Mouse (Mus musculus) liver, embryonic 11.5 days (tissue): ENCODE data around the gene Stpg1. TPM values are rescaled to one million over a fixed set of nuclear protein-coding genes. Genes with fewer than 3 reads are reported as not detected.

Experiments
- ATAC-seq: fragments of 200-750 bp; cut with Nextera tagmentation; replicated peaks from 2 replicates; pipeline ENCODE4 v1.8.0; 2017; ENCODE audit warnings: moderate number of reproducible peaks, mild to moderate bottlenecking, moderate TSS enrichment, moderate library complexity; ENCODE audit not compliant: low FRiP score
- DNase-seq: peaks from one replicate; pipeline ENCODE4 v3.0.0-alpha.2; 2017; ENCODE audit warnings: low spot score
- H3K27ac ChIP-seq: fragments of 300-500 bp; sonication (generic); 2 replicates; pipeline ENCODE4 v1.5.1; 2014; ENCODE audit warnings: mild to moderate bottlenecking, low read depth, low read length, control low read depth
- H3K27me3 ChIP-seq: fragments of 300-500 bp; sonication (generic); replicated peaks from 2 replicates; pipeline ENCODE4 v1.6.1; 2014; ENCODE audit warnings: low read length, mixed read lengths; ENCODE audit not compliant: control insufficient read depth, insufficient read depth
- H3K36me3 ChIP-seq: fragments of 300-500 bp; sonication (generic); 2 replicates; pipeline ENCODE4 v1.6.1; 2014; ENCODE audit warnings: mild to moderate bottlenecking, low read length, moderate library complexity, mixed read lengths; ENCODE audit not compliant: control insufficient read depth, insufficient read depth
- H3K4me1 ChIP-seq: fragments of 300-500 bp; sonication (generic); replicated peaks from 2 replicates; pipeline ENCODE4 v1.6.1; 2014; ENCODE audit warnings: low read length, mixed read lengths; ENCODE audit not compliant: control insufficient read depth, insufficient read depth
- H3K4me2 ChIP-seq: fragments of 300-500 bp; sonication (generic); 2 replicates; pipeline ENCODE4 v1.6.1; 2014; ENCODE audit warnings: mild to moderate bottlenecking, control low read depth, moderate library complexity
- H3K4me3 ChIP-seq: fragments of 300-500 bp; sonication (generic); 2 replicates; pipeline ENCODE4 v1.5.1; 2014; ENCODE audit warnings: low read depth, low read length, control low read depth
- H3K9ac ChIP-seq: fragments of 300-500 bp; sonication (generic); 2 replicates; pipeline ENCODE4 v1.6.1; 2014; ENCODE audit warnings: low read depth, low read length, control low read depth
- H3K9me3 ChIP-seq: fragments of 300-500 bp; sonication (generic); 2 replicates; pipeline ENCODE4 v1.6.1; 2016; ENCODE audit warnings: low read length, inconsistent platforms, mixed read lengths; ENCODE audit not compliant: control insufficient read depth
- WGBS: fragments of 180-500 bp; shearing (Covaris S2); extraction: QIAGEN DNeasy Blood & Tissue Kit; methylation state at CpG from one replicate; pipeline ENCODE4 v1.1.7; 2014; 5-methylcytosine and 5-hydroxymethylcytosine counted together
- polyA plus RNA-seq: library from polyadenylated mRNA; unstranded; fragments of >200 nt; fragmentation: Nextera tagmentation; extraction: Ambion mirVana; gene quantifications from 2 replicates; pipeline ENCODE4 v1.2.1, GENCODE M21; 2014

Gene Stpg1
- polyA plus RNA-seq, 1 experiment from 2014 or later = 0.15 TPM

- Histone ChIP-seq H3K4me3 (no peak overlapping the region), H3K9ac (no peak overlapping the region), H3K27ac (no peak overlapping the region), H3K27me3 (peaks cover 86% of the 10 kb centered on the region), H3K36me3 (no peaks in the 10 kb centered on the region), H3K4me2 (peak overlapping the region; percentile 13; the same call in 1 of the 2 replicates), H3K4me1 (peaks cover 21% of the 10 kb centered on the region), H3K9me3 (no peaks in the 10 kb centered on the region)
- ATAC-seq (no peak), DNase-seq (no peak)
- 48% methylated on average over 6 of the region's 6 CpGs for WGBS
These were observed 76.5 kb downstream of the Stpg1 start for GRCm38 (mm10) chr4:135571037-135571550.

- Histone ChIP-seq H3K9me3 (no peaks in the 10 kb centered on the region), H3K4me2 (peak overlapping the region; percentile 46; the same call in 1 of the 2 replicates), H3K27me3 (peaks cover 78% of the 10 kb centered on the region), H3K4me3 (0 out of 2 replicates have a peak overlapping the region, but pooled peaks have one; percentile 5), H3K36me3 (no peaks in the 10 kb centered on the region), H3K9ac (no peak overlapping the region), H3K4me1 (peaks cover 15% of the 10 kb centered on the region), H3K27ac (no peak overlapping the region)
- WGBS = 18% methylated on average over 8 of the region's 8 CpGs
- no peak for ATAC-seq
- DNase-seq = no peak
These were observed 77.7 kb downstream of the Stpg1 start for GRCm38 (mm10) chr4:135572276-135572675.

- peak within 1 kb of the TSS; percentile 46 for H3K4me2 ChIP-seq
- H3K27me3 ChIP-seq = peaks cover 68% of the 10 kb centered on the region
- H3K9me3 ChIP-seq = no peaks in the 10 kb centered on the region
- WGBS = 2% methylated on average over 31 of the region's 31 CpGs
- DNase-seq (no peak), ATAC-seq (no peak)
- peak within 1 kb of the TSS; percentile 5; the same call in 1 of the 2 replicates for H3K4me3 ChIP-seq
- no peak within 1 kb of the TSS for H3K9ac ChIP-seq
- H3K27ac ChIP-seq = no peak within 1 kb of the TSS
- H3K4me1 ChIP-seq = peaks cover 15% of the 10 kb centered on the region
- H3K36me3 ChIP-seq = no peaks in the 10 kb centered on the region
These were observed 78.7 kb downstream of the Stpg1 start, which contains the start of gene Grhl3 for GRCm38 (mm10) chr4:135573251-135573808. Gene Grhl3 (minus strand): TSS chr4:135573630.

GRCm38 (mm10) chr4:135575365-135576140, 81.0 kb downstream of the Stpg1 start:
- Histone ChIP-seq H3K4me2 (no peak overlapping the region), H3K9me3 (no peaks in the 10 kb centered on the region), H3K4me1 (peaks cover 4% of the 10 kb centered on the region), H3K27me3 (peaks cover 51% of the 10 kb centered on the region), H3K4me3 (no peak overlapping the region), H3K36me3 (no peaks in the 10 kb centered on the region), H3K27ac (no peak overlapping the region), H3K9ac (no peak overlapping the region)
- 58% methylated on average over 15 of the region's 15 CpGs for WGBS
- ATAC-seq (no peak), DNase-seq (no peak)

GRCm38 (mm10) chr4:135578490-135578889, 83.9 kb downstream of the Stpg1 start:
- no peak overlapping the region for H3K9ac ChIP-seq
- no peaks in the 10 kb centered on the region for H3K9me3 ChIP-seq
- H3K27ac ChIP-seq = no peak overlapping the region
- H3K27me3 ChIP-seq = peaks cover 25% of the 10 kb centered on the region
- DNase-seq = no peak
- WGBS = 78% methylated on average over 5 of the region's 5 CpGs
- no peaks in the 10 kb centered on the region for H3K4me1 ChIP-seq
- H3K4me2 ChIP-seq = no peak overlapping the region
- no peak overlapping the region for H3K4me3 ChIP-seq
- no peaks in the 10 kb centered on the region for H3K36me3 ChIP-seq
- ATAC-seq = no peak

- 33% methylated on average over 6 of the region's 6 CpGs for WGBS
- no peaks in the 10 kb centered on the region for H3K4me1 ChIP-seq
- no peak for ATAC-seq
- no peaks in the 10 kb centered on the region for H3K9me3 ChIP-seq
- no peak overlapping the region for H3K9ac ChIP-seq
- no peak overlapping the region for H3K4me2 ChIP-seq
- no peaks in the 10 kb centered on the region for H3K36me3 ChIP-seq
- no peak overlapping the region for H3K4me3 ChIP-seq
- DNase-seq = no peak
- no peak overlapping the region for H3K27ac ChIP-seq
- peaks cover 13% of the 10 kb centered on the region for H3K27me3 ChIP-seq
These were observed 85.1 kb downstream of the Stpg1 start for GRCm38 (mm10) chr4:135579695-135580094.

- Histone ChIP-seq H3K27me3 (peaks cover 3% of the 10 kb centered on the region; the same call in 1 of the 2 replicates), H3K27ac (no peak overlapping the region), H3K36me3 (no peaks in the 10 kb centered on the region), H3K4me3 (no peak overlapping the region), H3K4me2 (no peak overlapping the region), H3K9me3 (no peaks in the 10 kb centered on the region), H3K9ac (no peak overlapping the region), H3K4me1 (no peaks in the 10 kb centered on the region)
- DNase-seq (no peak), ATAC-seq (no peak)
- WGBS = 34% methylated on average over 12 of the region's 12 CpGs
These were observed 86.8 kb downstream of the Stpg1 start for GRCm38 (mm10) chr4:135581222-135581910.

GRCm38 (mm10) chr4:135584838-135585237, 90.2 kb downstream of the Stpg1 start:
- Histone ChIP-seq H3K27ac (no peak overlapping the region), H3K9ac (no peak overlapping the region), H3K27me3 (0 out of 2 replicates have a peak, but pooled peaks cover 3% of the 10 kb centered on the region), H3K36me3 (no peaks in the 10 kb centered on the region), H3K4me1 (no peaks in the 10 kb centered on the region), H3K9me3 (no peaks in the 10 kb centered on the region), H3K4me2 (no peak overlapping the region), H3K4me3 (no peak overlapping the region)
- 63% methylated on average over 4 of the region's 4 CpGs for WGBS
- ATAC-seq = no peak
- no peak for DNase-seq
